Mouse (Mus musculus): Measurements from ENCODE around the gene Rgs10. TPM values are rescaled to one million over a fixed set of nuclear protein-coding genes. Genes with fewer than 3 reads are reported as not detected.

Rgs10 gene
- total and polyA plus RNA-seq, 2 experiments from 2014 or later, result 53.2 to 64.2 TPM

DNA sequence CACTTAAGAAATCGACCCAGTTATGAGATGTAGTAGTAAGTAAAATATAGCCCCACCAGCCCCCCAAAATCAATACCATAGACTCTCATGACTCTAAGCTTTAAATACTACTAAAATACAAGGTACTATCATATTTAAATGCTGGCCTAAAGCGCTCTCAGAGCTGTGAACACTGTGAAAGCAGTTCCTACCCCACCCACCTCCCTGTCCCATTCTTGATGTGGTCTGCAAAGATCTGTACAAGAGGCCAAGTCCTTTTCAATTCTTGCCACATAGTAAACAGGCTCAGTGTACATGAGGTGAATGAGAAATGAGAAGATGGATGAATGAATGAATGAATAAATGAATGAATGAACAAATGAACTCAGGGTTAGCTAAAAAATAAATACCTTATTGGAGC, 21.5 kb downstream of the Rgs10 start:
- no peak overlapping the region for H3K27ac ChIP-seq (ENCODE audit: low read depth, low read length)
- H3K36me3 ChIP-seq (ENCODE audit: insufficient read depth), result no peaks in the 10 kb centered on the region
- H3K4me1 ChIP-seq (ENCODE audit: insufficient read depth), result no peaks in the 10 kb centered on the region
- WGBS, result 56% methylated on average over 2 of the region's 2 CpGs
- no peak for ATAC-seq
- no peak overlapping the region for H3K9ac ChIP-seq
- no peak for DNase-seq
- no peak overlapping the region for H3K4me3 ChIP-seq (ENCODE audit: low read depth, low read length)
- no peaks in the 10 kb centered on the region for H3K27me3 ChIP-seq (ENCODE audit: insufficient read depth, low read length)
- no peak overlapping the region for H3K4me2 ChIP-seq (ENCODE audit: low read depth)
- no peaks in the 10 kb centered on the region for H3K9me3 ChIP-seq (ENCODE audit: low read length)
- no peak for TF ChIP-seq CTCF (IDR thresholded peaks at IDR 0.05; ENCODE audit: low read depth)

DNA sequence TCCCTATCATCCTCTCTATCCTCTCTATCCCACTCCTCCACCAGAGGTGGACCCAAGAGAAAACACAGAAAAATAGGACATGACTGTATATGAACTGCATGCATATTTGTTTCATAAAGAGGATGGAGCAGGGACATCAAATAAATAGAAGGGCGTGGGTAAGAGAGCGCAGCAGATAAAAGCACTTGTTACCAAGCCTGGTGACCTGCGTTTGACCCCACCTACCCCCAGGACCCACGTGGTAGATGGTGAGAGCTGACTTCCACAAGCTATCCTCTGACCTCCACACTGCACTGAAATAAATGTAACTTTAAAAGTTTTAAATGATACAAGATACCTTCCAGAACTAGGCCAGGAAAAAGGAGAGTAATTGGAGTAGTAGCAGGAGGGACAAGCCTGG, 24.8 kb downstream of the Rgs10 start:
- Histone ChIP-seq H3K27me3 (ENCODE audit: insufficient read depth, low read length) (no peaks in the 10 kb centered on the region), H3K4me2 (ENCODE audit: low read depth) (no peak overlapping the region), H3K4me3 (ENCODE audit: low read depth, low read length) (no peak overlapping the region), H3K9me3 (ENCODE audit: low read length) (no peaks in the 10 kb centered on the region), H3K4me1 (ENCODE audit: insufficient read depth) (no peaks in the 10 kb centered on the region), H3K27ac (ENCODE audit: low read depth, low read length) (no peak overlapping the region), H3K9ac (no peak overlapping the region), H3K36me3 (ENCODE audit: insufficient read depth) (no peaks in the 10 kb centered on the region)
- no peak for ATAC-seq
- no peak for DNase-seq
- whole genome bisulfite sequencing, result 76% methylated on average over 4 of the region's 4 CpGs
- TF ChIP-seq CTCF (IDR thresholded peaks at IDR 0.05; ENCODE audit: low read depth), result no peak

DNA sequence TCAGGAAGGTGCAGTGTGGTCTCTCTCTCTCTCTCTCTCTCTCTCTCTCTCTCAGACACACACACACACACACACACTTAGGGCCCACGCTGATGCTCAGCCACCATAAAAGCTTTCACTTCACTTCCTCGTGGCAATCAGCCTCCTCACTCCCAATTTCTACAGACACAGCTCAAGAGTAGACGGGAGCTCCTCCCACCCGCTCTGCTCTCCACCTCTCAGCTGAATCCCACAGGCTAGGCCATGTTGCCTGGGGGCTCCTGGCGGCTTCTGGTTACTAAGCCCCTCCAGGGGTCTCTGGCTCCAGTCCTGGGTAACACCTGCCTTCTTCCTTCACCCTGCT, 25.6 kb downstream of the Rgs10 start:
- no peak for ATAC-seq
- no peak for DNase-seq
- no peak for TF ChIP-seq CTCF (IDR thresholded peaks at IDR 0.05; ENCODE audit: low read depth)
- H3K27ac ChIP-seq (ENCODE audit: low read depth, low read length), result no peak overlapping the region
- H3K9me3 ChIP-seq (ENCODE audit: low read length), result no peaks in the 10 kb centered on the region
- H3K27me3 ChIP-seq (ENCODE audit: insufficient read depth, low read length), result no peaks in the 10 kb centered on the region
- H3K9ac ChIP-seq, result no peak overlapping the region
- WGBS, result 38% methylated on average over 5 of the region's 5 CpGs
- no peak overlapping the region for H3K4me2 ChIP-seq (ENCODE audit: low read depth)
- H3K4me3 ChIP-seq (ENCODE audit: low read depth, low read length), result no peak overlapping the region
- H3K4me1 ChIP-seq (ENCODE audit: insufficient read depth), result no peaks in the 10 kb centered on the region
- no peaks in the 10 kb centered on the region for H3K36me3 ChIP-seq (ENCODE audit: insufficient read depth)

DNA sequence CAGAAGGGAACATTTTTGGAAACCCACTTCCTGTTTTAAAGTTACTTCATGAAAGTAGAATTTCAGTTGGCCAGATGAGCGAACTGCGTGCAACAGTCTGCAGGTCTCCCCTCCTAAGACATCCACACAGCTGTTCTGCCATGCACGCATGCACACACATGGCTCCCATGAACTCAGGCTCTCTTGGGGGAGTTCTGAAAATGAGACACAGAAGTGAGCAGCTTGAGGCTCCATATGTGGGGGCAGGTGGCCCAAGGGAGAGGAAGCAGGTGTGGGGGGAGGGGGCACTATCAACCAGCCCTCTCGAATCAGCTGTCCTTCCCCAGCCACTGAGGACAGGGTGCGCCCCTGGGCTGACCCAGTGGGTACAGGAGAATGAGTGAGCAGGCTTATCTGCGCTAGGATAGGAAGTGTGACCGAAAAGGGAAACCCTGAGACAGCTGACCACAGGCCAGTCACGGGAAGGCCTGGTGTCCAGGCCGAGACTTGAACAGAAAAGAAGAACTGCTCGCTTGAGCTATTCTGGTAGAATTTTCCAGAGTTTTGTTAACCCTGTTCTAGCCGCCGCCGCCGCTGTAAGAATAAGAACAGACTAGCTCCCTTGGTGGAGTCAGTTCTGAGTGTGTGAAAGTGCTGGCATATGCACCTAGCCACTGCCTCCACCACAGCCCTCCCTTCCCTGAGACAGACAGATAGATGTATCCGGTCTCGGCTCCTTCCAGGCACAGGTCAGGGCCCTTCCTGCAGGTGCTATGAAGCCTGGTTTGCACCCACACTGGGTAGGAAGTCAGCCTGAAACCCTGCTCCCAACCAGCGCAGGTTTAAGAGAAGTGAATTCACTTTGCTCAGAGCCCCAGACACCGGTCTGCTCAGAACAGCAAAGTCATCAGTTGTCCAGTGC, 26.2 kb downstream of the Rgs10 start:
- DNase-seq (no peak), ATAC-seq (no peak)
- Histone ChIP-seq H3K27ac (ENCODE audit: low read depth, low read length) (no peak overlapping the region), H3K4me3 (ENCODE audit: low read depth, low read length) (no peak overlapping the region), H3K27me3 (ENCODE audit: insufficient read depth, low read length) (no peaks in the 10 kb centered on the region), H3K36me3 (ENCODE audit: insufficient read depth) (no peaks in the 10 kb centered on the region), H3K9ac (no peak overlapping the region), H3K4me1 (ENCODE audit: insufficient read depth) (no peaks in the 10 kb centered on the region), H3K4me2 (ENCODE audit: low read depth) (no peak overlapping the region), H3K9me3 (ENCODE audit: low read length) (no peaks in the 10 kb centered on the region)
- 88% methylated on average over 18 of the region's 18 CpGs for WGBS
- no peak for TF ChIP-seq CTCF (IDR thresholded peaks at IDR 0.05; ENCODE audit: low read depth)

DNA sequence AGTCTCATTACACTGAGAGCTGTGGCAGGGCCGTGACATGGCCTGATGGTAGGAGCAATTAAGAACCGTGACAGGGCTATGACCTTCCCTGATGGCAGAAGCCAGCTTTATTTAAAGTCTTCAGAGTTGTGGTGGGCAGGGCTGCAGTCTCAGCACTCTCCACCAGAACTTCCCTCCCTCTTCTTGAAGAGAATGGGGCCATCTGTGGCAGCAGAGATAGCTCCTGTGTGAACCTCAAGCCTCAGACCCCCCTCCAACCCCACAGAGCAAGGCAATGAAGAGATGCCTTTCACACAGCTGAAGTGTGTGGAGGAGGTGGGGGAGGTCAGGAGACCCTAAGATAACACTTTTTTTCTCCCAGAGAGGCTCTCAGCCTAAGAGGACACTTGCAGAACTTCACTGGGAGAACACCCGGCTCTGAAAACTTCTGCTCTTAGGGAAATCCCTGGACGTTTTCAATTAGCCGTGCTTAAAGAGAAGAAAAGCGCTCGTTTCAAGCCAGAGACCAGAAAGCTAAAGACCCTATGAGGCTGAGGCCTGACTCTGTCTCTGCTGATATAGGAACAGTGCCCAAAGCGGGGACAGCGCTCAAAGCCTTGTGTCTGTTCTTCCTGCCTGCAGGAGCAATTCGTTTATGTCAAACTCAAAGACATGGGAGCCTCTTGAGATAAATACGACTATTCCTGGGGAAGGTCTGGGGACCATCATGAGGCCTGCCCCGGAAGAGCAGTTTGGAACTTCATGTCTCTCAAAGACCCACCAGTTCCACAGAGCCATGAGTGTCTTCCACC, 27.1 kb downstream of the Rgs10 start:
- TF ChIP-seq CTCF (IDR thresholded peaks at IDR 0.05; ENCODE audit: low read depth), result no peak
- DNase-seq (no peak), ATAC-seq (no peak)
- no peak overlapping the region for H3K4me3 ChIP-seq (ENCODE audit: low read depth, low read length)
- no peak overlapping the region for H3K27ac ChIP-seq (ENCODE audit: low read depth, low read length)
- H3K9me3 ChIP-seq (ENCODE audit: low read length), result no peaks in the 10 kb centered on the region
- no peaks in the 10 kb centered on the region for H3K36me3 ChIP-seq (ENCODE audit: insufficient read depth)
- WGBS, result 67% methylated on average over 12 of the region's 12 CpGs
- no peaks in the 10 kb centered on the region for H3K27me3 ChIP-seq (ENCODE audit: insufficient read depth, low read length)
- H3K4me2 ChIP-seq (ENCODE audit: low read depth), result no peak overlapping the region
- H3K9ac ChIP-seq, result no peak overlapping the region
- no peaks in the 10 kb centered on the region for H3K4me1 ChIP-seq (ENCODE audit: insufficient read depth)

DNA sequence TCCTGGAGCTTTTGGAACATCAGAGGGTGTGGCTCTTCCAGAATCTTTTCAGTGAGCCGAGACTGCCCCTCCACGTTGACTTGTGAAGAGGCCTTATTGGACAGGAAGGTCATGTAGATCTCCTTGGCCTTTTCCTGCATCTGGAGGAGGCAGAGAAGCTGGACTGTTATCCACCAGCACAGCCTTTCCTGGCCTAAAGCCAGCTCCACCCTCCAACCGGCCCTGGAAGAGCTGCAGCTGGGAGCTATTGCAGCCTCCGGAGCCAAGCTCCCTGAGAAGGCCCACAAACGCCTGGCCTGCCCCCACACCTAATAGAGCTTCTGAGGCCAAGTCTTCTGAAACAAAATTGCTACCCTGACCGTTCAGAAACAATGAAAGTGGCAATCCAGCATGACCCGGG, 29.6 kb downstream of the Rgs10 start:
- Histone ChIP-seq H3K36me3 (ENCODE audit: insufficient read depth) (no peaks in the 10 kb centered on the region), H3K9ac (no peak overlapping the region), H3K4me1 (ENCODE audit: insufficient read depth) (no peaks in the 10 kb centered on the region), H3K4me3 (ENCODE audit: low read depth, low read length) (no peak overlapping the region), H3K27ac (ENCODE audit: low read depth, low read length) (no peak overlapping the region), H3K9me3 (ENCODE audit: low read length) (no peaks in the 10 kb centered on the region), H3K4me2 (ENCODE audit: low read depth) (no peak overlapping the region), H3K27me3 (ENCODE audit: insufficient read depth, low read length) (no peaks in the 10 kb centered on the region)
- peak; percentile 12 for DNase-seq
- TF ChIP-seq CTCF (IDR thresholded peaks at IDR 0.05; ENCODE audit: low read depth), result no peak
- WGBS, result 35% methylated on average over 7 of the region's 7 CpGs
- no peak for ATAC-seq
